Mouse (Mus musculus) adrenal gland, adult (tissue): ENCODE data around the gene Hs3st3a1.

Experiments used
- DNase-seq, 2 experiments: peaks; one replicate each; pipeline ENCODE4 v3.0.0; 2022 to 2023; ENCODE audit warnings: low spot score in 1 of 2; ENCODE audit not compliant: inconsistent age in 2 of 2

The Hs3st3a1 gene

GRCm38 (mm10) chr11:64481445-64481844, 46.3 kb downstream of the Hs3st3a1 start:
- no peak for DNase-seq

DNA sequence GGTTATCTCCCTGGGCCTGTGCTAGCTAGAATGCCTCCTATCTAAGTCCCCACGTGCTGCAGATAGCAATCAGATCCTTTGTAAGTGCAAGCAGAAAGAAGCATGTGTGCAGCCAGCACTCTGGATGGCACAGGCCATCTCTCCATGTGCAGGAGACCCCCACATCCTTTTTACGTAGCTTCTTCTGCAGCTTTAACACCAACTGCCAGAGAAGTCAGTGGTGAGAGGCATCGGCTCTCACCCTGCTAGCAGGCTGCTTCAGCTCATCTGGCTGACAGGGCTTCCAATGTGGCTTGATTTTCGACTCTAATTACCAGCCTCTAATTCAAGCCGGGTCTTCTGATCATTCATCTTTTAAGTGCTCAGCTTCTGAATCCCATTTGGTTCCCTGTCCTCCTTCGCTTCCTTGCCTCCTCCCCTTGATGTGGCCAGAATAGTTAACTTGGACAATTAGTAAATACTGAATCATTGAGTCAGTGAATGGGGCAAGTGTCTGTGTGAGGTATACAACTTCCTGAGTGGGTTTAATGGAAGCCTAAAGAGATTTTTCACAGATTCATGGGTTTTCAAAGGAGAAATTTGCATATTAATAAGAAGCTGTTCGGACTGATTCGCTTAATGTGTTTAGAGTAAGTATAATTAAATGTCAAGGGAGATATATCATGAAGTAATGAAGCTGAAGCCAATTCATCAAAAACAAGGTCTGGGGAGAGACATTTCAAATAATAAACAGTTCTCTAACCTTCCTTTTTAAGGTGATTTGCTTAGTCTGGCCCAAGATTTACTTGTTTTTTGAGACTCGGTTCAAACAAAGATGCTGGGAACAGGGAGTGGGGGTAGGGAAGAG, 54.7 kb downstream of the Hs3st3a1 start:
- DNase-seq: no peak

DNA sequence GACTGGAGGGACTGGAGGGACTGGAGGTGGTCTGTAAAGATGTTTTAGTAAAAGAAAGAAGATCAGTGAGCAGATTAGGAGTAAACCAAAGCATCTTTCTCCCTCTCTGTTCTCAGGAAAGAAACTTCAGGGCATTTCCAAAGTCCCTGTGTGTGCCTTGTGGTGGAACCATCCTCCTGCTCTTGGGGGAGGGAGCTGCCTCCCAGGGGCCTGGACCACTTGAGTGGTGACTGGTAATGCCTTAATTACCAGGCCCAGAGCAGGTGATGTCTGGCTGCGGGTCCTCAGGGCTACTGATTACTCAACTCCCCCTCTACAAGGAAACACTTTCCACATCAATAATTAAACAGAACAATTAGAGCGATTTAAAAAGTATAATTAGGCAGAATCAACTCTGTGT, 59.3 kb downstream of the Hs3st3a1 start:
- no peak for DNase-seq

DNA sequence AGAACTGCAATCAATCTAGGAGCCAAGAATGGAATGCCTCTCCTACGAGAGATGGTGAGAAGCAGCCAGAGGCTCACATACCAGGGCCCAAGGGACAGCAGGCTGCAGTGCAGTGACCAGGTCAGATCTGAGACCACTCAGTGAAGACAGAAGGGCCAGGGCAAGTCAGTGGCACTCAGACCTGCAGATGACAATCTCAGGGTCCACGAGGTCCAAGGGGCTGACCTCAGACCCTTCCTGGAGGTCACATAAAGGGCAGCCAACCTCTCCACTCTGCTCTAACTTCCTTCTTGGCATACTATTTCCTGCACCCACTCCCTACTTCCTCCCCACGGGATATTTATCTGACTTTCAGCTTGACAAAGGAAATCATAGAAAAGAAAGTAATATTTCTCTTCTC, 60.8 kb downstream of the Hs3st3a1 start:
- peak; percentile 4 to 29 for DNase-seq

DNA sequence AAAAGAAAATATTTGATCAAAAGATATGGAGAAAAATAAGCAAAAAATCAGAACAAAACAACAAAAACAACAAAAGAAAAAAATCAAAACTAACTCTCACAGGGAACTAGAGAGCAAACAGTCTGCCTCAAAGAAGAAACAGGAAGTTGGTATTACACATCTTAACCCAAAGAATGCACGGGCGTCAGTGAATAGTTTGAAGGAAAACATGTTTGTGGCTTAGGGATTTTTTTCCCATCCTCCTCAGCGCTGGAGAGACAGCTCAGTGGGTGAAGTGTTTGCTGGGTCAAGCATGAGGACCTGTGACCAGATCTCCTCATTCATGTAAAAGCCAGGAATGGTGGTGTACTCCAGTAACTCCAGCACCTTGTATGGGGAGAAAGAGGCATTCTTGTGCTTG, 61.5 kb downstream of the Hs3st3a1 start:
- no peak for DNase-seq

DNA sequence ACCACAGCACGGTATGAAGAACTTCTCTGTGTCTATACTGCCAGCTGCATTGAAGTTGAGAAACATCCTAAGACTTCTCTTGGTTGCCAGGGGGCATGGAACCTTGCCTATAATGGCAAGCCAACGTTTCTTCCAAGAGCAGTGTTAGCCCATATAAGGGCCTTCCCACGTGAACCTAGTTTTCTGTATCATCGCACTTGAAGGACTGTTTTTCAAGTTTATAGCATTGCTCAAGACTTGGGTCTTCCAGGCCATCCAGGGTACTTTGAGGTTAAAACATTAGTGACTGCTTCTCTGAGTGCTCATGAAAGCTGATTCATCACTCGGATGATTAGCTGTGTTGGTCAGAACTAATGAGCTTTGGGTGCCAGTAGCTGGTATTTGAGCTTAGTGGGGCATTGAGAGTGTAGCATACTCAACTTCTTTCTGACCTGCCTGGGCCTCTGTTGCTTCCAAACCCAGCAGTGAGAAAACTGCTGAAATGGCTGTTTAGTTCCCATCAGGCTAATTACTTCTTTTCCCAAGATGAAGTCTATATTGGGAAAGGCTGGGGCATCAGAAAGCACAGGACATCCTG, 65.5 kb downstream of the Hs3st3a1 start:
- DNase-seq: no peak

- DNase-seq: no peak
Observed at GRCm38 (mm10) chr11:64503040-64503439, 67.9 kb downstream of the Hs3st3a1 start.

DNA sequence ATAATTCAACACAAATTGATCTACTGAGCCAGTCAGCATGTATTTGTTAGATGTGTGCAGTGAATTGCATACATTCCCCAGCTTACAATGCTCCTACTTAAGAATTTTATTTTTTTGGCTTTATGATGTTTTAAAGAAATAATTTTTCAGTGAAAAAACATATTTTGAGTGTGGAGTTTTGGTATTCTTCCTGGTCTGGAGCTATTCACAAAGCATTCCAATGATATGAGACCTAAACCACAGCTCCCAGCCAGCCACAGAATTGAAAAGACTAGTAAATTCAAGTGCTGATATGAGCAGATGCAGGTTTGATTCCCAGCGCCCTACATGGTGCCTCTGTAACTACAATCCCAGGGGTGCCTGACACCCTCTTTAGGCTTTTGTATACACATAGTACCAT, 70.8 kb downstream of the Hs3st3a1 start:
- no peak for DNase-seq

- DNase-seq: no peak
Observed at GRCm38 (mm10) chr11:64507024-64507423, 71.9 kb downstream of the Hs3st3a1 start.

DNA sequence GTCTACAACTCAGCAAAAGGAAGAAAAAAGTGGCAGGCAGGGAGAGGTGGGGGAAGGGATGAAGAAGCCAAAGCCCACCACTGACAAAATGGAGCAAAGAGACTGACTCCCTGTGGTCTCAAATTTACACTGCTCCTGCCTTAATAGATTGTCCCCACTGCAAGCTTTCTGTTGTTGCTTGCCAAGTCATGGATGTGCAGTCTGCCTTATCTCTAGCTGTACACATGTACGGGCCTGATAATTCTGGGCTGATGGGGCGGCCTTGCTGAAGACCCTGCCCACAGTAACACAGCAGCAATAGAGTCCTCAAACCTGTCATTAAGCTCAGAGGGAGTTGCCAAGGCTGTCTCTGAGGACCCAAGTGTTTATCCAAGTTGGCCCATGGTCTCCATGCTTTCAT, 74.0 kb downstream of the Hs3st3a1 start:
- no peak for DNase-seq

DNA sequence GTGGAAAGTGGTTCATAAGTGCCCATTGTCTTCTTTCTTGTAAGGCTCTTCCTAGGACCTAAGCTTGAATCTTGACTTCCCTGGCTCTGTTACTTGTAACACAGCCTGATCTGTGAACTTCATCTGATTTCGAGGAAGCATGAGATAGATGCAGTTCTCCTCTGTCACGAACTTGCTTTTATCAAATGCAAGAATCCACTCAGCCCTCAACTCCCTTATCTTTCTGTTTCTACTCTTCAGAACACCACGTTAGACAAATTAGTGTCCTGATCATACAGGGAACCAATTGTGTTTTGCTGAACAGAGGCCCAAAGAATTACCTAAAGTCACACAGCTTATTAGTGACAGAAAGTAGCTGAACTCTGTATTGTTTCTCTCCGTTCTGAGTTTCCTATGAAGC, 77.2 kb downstream of the Hs3st3a1 start:
- DNase-seq: no peak

DNA sequence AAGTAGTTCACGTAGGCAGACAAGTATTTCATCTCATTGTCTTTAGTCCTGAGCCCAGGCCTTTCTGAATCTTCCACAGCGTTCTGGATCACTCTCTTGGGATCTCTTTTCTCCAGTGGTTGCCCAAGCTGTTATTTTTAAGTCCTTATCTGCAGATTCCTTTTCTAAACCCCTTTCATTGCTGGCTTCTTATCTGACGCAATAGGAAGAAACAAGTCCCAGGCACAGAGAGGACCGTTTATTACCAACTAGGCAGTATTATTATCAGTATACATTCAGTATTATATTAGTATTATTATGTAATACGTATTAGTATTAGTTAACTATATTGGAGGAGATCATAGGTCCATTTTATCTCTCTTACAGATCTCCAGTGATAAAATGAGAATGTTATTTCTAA, 78.3 kb downstream of the Hs3st3a1 start:
- DNase-seq: no peak

GRCm38 (mm10) chr11:64516712-64517589, 81.8 kb downstream of the Hs3st3a1 start:
- DNase-seq: peak in 1 of 2 experiments; percentile 23

GRCm38 (mm10) chr11:64518146-64518841, 83.2 kb downstream of the Hs3st3a1 start:
- DNase-seq: peak in 1 of 2 experiments; percentile 26

DNA sequence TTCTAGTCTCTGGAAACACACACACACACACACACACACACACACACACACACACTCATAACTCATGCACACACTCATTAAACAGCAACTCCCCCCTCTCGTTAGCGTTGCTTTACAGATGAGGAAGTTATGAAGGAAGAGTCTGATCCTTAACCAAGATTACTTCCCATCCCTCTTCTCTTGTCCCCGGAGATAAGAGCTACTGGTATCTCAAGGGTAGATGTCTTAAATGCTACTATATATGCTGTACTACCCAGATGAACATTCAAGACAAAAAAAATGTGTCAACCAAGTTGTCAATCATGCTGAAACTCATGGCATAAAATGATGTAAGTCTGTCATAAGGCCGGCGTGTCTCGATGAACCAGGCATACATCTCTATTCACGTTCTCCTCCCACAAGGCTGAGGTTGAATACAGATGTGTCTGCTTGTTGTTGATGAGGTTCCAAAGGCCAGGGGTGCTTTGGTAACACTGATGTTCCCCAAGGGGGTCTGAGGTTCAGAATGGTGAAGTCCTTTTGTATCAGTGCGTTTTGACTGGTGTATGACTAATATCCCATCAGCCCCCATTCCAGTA, 89.0 kb downstream of the Hs3st3a1 start:
- DNase-seq: no peak

GRCm38 (mm10) chr11:64537230-64537629, 102.1 kb downstream of the Hs3st3a1 start:
- DNase-seq: peak in 1 of 2 experiments; percentile 17

DNA sequence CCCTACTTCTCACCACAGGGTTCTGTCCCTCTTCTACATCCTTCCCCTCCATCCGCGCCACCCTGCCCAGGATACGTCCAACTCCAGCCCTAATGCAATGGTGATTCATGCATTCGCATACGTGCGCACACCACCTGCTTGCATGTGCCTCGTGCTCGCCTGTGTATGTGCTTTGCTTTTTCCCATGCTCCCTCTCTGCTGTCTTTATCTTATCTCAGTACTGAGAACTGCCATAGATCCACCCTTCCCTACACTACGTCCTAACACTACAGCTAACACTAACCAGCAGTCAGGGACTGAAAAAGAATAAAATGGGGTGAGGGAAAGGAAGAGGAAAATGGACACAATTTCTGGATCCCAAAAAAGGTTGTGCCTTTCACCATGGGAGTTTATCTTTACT, 106.7 kb downstream of the Hs3st3a1 start:
- DNase-seq: no peak

DNA sequence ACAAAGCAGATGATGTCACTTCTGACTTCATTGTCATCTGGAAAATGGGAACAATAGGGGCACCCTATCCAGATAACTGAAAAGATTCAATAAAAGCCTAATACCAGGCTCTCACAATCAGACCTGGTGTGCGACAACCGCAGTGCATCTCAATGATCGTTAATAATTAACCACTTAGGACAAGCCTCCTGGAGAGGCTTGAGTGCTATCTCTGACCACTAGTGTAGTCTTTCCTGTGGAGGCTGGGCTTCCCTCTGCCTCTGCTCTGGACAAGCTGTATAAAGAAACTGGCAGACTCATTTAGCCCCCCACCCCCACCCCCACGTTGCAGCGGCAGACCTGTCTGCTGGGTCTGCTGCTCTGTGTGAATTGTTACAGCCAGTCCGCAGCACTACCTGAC, 107.2 kb downstream of the Hs3st3a1 start:
- no peak for DNase-seq

GRCm38 (mm10) chr11:64543181-64543641, 108.1 kb downstream of the Hs3st3a1 start:
- no peak for DNase-seq

GRCm38 (mm10) chr11:64544236-64544635, 109.1 kb downstream of the Hs3st3a1 start:
- no peak for DNase-seq

DNA sequence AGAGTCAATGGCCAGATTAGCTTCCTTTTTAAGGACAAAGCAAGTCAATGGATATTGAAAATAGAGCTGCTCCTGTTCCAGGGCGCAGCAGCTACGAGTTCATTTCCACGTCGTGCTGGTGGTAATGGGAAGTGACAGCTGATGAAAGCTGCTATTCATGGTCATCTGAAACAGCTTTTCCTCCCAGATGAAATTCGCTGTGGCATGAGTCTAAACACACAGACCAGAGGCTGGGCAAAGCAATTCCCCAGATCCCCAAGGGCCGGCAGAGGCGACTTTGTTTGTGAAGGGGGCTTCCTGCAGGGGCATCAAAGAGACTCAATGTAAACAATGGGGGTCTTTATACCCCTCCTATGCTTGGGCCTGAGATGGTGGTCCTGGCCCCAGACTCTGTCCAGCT, 114.2 kb downstream of the Hs3st3a1 start:
- DNase-seq: no peak
